Mouse (Mus musculus): ENCODE data around the gene Brix1.

GRCm38 (mm10) chr15:10490101-10490500 lies 4.4 kb upstream of the Brix1 start:
- TF ChIP-seq CTCF (IDR thresholded peaks at IDR 0.05; ENCODE audit: control insufficient read depth, insufficient read depth, insufficient read length), result no peak
- TF ChIP-seq MYOD1 (IDR thresholded peaks at IDR 0.05; ENCODE audit: control insufficient read depth, insufficient read length, low read depth), result no peak
- TF ChIP-seq MYOG (IDR thresholded peaks at IDR 0.05; ENCODE audit: control insufficient read depth, extremely low read depth, insufficient read length), result no peak
- no peak for TF ChIP-seq CEBPB (IDR thresholded peaks at IDR 0.05; ENCODE audit: low read depth)
- no peak for TF ChIP-seq USF1 (IDR thresholded peaks at IDR 0.05; ENCODE audit: low read depth)
- no peak for TF ChIP-seq MAX (IDR thresholded peaks at IDR 0.05)

Measured in C2C12 (cell line).